Mouse (Mus musculus): Measurements from ENCODE around the gene Best1. TPM values are rescaled to one million over a fixed set of nuclear protein-coding genes. Genes with fewer than 3 reads are reported as not detected.
A peak's percentile ranks its signal among the peaks of the same experiment; 100 is the strongest.

Gene Best1
- 1 to 10 TPM in 1 of 2 experiments, under 1 TPM in 1; 0.59 to 1.1 TPM for total RNA-seq (2021)
- long read RNA-seq, experiment 1, partial matches to known transcripts, result 1 of 1 reads
- long read RNA-seq, experiment 1, other reads (novel, unspliced or antisense), result 0 of 1 reads
- long read RNA-seq, experiment 2, partial matches to known transcripts, result 0 of 2 reads
- long read RNA-seq, experiment 2, other reads (novel, unspliced or antisense), result 2 of 2 reads

GRCm38 (mm10) chr19:10001206-10001969 lies at the start of gene Best1, which contains the start of gene Rab3il1:
Gene Best1 (minus strand): TSS chr19:10001633.
Gene Rab3il1 (plus strand): TSS chr19:10001669.
- DNase-seq, result no peak

DNA sequence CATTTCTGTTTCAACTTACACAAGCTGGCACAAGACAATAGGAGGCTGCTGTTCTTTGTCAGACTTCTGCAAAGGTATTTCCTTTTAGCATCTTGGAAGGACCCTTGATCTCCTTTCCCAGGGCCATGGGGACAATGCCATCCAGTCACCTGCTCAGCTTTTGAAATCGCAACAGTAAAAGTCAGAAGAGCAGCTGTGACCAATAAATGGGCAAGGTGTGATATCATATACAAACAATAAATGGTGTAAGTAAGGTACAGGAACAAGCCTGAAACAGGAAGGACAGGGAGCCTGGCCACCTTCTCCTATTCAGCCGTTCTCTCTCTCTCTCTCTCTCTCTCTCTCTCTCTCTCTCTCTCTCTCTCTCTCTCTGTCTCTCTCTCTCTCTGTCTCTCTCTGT lies 49.0 kb upstream of the Best1 start:
- DNase-seq, result no peak

GRCm38 (mm10) chr19:10049533-10049932 lies 48.1 kb upstream of the Best1 start:
- no peak for DNase-seq

DNA sequence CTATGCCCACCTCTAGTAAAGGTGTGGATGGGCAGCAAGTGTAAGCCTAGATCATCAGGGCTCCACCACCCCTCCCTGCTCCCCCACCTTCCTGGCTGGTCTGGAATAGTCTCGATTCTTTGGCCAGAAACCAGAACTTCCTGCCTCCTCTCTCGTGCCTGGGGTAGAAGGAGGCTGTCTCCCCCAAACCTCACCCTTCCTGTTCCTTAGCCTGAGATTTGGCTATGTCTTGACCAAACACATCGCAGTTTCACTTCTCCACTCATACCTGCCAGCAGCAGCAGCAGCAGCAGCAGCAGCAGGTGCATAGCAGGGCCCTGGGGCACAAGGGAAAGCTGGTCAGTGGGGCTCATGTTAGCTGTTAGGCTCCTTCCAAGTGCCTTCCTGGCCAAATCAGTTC lies 45.5 kb upstream of the Best1 start:
- no peak for DNase-seq

DNA sequence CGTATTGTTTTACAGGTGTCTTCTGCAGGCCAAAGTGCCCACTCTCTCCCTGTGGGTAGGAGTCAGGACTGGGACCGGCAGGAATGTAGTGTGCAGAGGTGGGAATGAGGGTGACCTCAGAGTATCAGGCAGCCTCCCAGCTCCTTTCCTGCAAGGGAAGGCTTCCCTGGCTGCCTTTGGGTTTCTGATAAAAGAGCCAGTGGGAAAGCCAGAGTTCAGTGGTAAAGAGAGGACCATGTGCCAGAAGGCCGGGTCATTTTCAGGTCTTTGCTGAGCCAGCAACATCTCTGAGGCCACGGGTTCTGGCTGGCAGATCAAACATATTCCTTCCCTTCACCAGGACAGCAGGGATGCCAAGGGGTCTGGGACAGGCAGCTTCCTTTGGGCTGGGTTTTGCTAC lies 44.9 kb upstream of the Best1 start:
- DNase-seq, result no peak

GRCm38 (mm10) chr19:10045707-10046106 lies 44.3 kb upstream of the Best1 start:
- no peak for DNase-seq

- DNase-seq, result peak; percentile 56
These were observed 42.2 kb upstream of the Best1 start for GRCm38 (mm10) chr19:10043643-10044042.

- DNase-seq, result no peak
These were observed 41.4 kb upstream of the Best1 start for GRCm38 (mm10) chr19:10042816-10043215.

DNA sequence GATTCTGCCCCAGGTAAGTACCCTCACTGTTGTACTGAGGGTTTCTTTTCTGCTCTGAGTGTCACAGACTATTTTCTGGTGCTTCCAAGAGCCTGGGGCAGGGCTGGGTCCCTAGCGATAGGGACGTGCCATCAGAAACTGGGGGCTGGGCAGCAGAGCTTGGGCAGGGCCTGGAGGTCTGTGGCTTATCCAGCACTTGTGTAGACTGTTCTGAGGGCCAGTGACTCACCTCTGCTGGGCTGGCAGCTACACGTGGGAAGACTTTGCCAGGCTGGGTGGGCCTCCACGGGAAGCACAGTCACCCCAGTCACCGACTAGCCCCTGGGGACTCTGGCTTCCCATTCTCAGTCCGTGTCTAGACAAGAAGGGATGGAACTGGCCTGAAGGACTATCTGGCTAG lies 40.8 kb upstream of the Best1 start:
- DNase-seq, result no peak

- peak; percentile 82 for DNase-seq
These were observed 40.1 kb upstream of the Best1 start, which contains the start of gene Fads3 for GRCm38 (mm10) chr19:10041388-10042148. Gene Fads3 (plus strand): TSS chr19:10041569.

DNA sequence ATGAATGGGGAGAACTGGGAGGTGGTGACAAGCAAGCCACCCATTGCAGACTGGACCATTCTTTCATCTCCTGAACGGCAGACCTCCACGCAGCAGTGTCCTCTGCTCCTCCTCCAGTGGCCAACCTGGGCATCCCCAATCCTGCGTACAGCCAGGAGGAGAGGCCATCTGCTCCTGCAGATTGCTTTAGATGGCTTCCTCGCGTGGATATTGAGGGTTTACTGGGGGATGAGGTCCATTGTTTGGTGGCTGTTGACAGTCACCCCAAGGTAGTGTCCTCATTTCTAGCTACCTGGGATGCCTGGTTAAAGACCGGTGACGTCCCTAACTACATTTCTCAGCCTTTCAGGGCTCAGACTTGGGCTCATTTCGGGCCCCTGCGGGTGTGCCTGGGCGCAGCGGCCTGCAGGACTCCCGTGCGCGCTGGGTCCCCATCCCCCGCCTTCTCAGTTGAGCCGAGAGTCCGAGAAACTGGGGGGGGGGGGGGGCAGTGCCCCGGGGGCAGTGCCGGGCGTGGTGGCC lies 39.5 kb upstream of the Best1 start:
- DNase-seq, result no peak

DNA sequence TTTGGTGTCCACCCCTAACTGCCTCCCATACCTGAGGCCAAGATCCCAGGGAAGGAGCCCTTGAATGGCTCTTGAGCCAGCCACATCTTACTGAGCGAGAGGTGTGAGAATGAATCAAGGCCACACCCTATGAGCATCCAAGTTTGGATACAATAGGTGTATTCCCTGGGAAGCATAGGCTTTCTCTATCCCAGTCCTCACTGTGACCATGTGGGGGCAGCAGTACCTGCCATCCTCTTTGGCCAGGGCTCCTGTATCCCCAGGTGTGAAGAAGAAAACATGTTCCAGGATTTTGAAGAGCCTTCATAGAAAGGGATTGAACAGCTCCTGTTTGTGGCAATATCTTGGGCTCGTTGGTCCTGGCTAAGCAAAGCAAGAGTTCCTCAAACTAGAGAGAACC lies 38.2 kb upstream of the Best1 start:
- DNase-seq, result no peak

GRCm38 (mm10) chr19:10038910-10039309 lies 37.5 kb upstream of the Best1 start:
- no peak for DNase-seq

GRCm38 (mm10) chr19:10038364-10038763 lies 36.9 kb upstream of the Best1 start:
- no peak for DNase-seq

DNA sequence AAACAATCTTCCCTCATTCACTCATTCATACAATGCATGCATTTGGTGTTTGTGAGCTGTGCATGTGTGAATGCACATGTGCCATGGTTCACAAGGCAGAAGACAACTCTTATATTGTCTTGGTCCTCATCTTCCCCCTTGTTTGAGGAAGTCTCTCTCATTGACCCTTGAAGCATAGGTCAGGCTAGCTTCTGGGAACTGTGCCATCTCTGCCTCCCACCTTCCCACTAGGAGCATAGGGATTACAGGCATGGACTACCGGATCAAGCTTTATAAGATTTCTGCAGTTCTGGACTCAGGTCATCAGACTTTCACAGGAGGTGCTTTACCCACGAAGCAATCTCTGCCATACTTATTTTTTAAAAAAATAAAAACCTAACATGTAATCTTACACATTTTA lies 36.1 kb upstream of the Best1 start:
- no peak for DNase-seq

DNA sequence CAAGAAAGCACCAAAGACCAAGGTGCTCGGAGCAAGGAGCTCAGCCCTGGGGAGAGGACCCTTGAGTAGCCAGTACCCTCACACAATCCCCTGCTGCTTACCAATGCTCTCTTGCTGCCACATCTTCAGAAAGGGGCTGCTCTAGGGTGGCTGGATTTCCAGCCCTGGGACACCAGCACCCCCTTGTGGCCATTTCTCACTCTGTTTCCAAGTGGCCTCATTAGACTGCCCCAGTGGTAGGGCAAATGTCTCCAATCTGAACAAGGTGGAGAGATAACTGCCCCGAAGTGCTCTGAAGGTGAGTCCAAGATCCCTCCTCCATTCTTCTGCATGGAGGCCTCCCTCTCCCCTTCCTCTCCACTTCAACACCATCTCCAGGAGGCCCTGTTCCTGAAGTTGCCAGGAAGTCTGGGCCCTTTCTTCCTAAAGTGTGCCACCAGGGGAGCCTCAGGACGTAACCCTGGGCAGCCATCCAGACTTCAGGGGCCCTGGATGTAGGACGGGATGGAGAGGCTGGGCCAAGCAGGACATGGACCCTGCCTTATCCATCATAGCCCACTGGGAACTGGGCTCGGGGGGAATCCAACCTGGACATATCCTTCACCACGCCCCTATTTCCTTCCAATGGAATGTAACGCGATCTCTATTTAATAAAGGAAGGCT lies 33.5 kb upstream of the Best1 start:
- peak; percentile 93 for DNase-seq

DNA sequence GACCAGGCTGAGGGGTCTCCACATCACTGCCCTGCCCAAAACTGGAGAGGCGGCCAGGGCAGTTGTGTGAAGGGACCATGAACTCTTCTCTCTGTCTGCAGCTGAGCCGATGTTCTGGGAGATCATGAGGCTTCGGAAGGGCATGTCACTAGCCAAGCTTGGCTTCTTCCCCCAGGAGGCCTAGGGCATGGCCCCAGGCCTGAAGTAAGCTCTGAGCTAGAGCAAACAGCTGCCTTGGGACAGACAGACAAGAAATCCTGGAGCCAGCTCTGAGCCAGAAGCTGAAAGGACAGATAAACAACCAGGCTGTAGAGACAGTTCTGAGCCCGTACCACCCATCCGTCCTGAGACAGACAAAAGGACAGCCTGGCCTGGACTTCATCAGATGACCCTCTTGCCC lies 32.9 kb upstream of the Best1 start:
- DNase-seq, result no peak

DNA sequence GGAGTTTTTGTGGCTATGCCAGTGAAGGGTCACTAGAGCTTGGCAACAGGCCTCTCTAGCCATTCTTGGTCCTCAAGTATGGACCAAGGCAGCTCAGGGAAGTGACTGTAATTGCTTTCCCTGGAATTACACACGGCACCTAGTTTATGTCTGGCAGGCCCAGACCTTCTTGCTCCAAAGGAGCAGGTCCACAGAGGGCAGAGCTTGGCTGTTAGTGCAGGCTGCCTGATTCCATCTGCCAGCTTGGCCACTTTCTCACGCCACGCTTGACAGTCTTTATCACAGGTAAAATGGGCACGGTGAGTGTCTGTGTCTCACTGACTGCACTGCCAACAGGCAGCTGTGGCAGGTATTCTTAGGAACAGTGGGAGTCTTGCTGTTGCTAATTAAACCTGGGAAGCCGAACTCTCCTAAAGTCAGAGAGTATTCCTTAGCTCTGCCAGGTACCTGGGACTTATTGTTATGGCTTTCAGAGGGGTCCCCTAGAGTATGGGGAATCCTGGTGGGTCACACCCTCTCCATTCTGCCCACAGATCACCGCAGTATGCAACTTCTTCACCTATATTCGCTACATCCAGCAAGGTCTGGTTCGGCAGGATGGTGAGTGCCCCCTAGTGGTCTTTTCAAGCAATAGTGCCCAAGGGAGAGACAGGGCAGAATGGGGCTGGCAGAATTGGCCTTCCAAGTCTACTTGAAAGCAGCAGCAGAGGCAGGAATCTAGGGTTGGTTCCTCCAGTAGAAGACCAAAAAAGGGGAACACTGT lies 32.0 kb upstream of the Best1 start:
- peak; percentile 43 for DNase-seq

DNA sequence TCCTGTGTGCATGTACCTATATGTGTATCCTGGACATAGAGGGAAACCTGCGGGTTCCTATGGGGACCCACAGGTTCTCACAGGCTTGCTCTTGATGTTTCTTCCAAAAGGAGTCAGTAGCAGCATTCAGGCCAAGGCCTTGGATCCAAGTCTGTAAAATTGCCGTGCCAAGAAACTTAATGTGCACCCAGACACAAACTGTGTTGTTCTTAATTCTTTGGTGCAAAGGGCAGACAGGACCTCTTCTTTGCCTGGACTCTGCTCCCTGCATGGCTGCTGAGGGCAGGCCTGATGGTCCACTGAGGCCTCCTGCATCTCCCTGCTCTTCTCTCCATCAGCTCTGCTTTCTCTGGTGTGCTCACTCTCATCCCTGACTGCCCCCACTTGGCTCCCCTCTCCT lies 28.3 kb upstream of the Best1 start:
- no peak for DNase-seq

GRCm38 (mm10) chr19:10025169-10025875 lies 23.9 kb upstream of the Best1 start:
- DNase-seq, result peak; percentile 58

GRCm38 (mm10) chr19:10023304-10023758 lies 21.9 kb upstream of the Best1 start:
- no peak for DNase-seq

All from gastrocnemius, postnatal 10 days (tissue).